Mouse (Mus musculus): Measurements from ENCODE around the gene Nags.

Gene Nags

GRCm38 (mm10) chr11:102145471-102146001 lies at the start of gene Nags:
Gene Nags, plus strand, starts transcription at chr11:102145513.
- no peak for DNase-seq (ENCODE audit: low read depth, low spot score)

DNA sequence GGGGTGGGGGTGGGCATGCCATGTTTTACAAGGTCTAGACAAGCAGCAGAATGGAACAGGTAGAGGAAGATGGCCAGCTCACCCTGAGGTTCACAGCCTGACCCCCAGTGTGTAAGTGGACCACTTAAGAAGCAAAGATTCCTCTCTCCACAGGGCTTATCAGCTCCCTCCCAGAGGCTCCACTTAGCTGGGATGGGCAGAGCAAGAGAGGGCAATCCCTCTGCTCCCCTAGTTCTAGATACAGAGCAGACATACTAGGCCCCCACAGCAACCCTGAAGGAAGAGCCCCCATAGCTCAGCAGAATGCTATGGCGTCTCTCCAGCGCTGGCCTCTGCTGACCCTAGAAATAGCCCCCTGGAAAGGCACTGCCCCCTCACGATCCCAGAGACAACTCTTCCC lies 49.6 kb upstream of the Nags start:
- no peak for DNase-seq (ENCODE audit: low read depth, low spot score)

DNA sequence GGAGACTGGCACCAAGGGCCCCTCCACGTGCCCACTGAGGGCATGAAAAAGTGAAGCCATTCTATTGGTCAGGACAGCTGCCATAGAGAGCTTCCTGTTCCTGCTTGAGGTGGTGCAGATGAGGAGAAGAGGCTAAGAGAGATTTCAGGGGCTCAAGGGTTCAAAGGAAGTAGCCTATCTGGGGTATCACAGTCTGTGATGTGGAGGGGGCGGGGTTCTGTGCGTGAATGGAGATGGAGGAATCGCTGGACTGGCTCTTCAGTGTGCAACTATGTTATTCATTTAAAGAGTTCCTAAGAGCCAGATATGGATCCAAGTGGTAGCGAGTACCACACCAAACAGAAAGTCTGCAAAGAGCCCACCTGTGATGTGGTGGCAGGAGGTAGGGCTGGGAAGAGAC lies 48.9 kb upstream of the Nags start:
- no peak for DNase-seq (ENCODE audit: low read depth, low spot score)

DNA sequence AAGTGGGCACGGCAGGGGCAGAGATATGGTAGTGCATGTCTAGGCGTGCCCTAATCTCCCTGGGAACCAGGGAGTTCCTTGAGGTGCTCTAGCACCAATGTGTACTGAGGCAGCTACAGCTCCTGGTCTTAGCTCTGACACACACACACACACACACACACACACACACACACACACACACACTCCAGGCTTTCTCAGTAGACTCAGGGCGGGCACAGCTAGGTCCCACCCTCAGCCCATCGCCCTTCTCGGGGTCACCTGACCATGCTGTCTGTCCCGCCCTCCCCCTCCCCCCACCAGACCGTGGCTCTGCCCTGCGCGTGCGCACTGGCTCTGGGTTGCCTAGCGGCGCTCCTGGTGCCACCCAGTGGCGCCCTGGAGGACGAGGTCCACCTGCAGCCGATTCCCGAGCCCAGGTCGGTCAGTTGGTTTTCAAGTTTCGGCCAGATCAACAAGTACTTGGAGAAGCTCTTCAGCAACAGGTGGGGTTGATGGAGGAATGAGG lies 48.4 kb upstream of the Nags start:
- DNase-seq (ENCODE audit: low read depth, low spot score): peak; percentile 80

- no peak for DNase-seq (ENCODE audit: low read depth, low spot score)
Observed at GRCm38 (mm10) chr11:102101219-102101618, 44.1 kb upstream of the Nags start, which contains the start of gene Ppy. Gene Ppy, minus strand, starts transcription at chr11:102101319.

DNA sequence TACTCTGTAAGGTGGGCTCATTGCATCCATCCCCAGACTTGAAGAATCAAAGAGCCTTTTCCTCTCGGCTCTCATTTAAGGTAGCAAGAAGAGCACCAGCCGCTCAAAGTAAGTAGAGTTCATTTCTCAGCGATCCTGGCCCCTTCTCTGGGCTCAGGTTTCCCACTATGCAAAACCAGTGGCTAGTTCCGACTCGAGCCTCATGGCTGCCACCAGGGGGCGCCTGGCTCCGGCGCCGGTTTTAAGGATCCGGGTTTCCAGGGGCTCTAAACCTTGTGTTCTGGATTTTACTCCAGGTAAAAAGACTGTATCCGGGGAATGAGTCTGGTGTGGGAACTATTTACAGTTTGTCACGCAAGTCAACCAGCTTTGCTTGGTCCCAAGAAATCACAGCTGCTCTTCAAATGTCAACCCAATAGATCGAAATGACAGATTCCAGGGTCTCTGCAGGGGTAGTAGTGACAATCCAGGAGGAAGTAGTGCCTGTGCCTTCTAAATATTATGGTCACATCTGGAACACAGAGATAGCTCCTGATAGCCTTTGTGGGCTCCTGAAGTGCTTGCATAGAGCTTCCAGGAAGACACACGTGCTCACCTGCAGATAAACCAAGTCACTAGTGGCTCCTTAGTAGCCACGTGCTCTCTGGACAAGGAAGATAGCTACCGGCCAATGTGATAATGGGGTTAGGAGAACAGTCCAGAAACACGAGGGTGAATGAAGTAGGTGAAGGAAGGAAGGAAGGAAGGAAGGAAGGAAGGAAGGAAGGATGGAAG lies 42.6 kb upstream of the Nags start:
- peak; percentile 72 for DNase-seq (ENCODE audit: low read depth, low spot score)

DNA sequence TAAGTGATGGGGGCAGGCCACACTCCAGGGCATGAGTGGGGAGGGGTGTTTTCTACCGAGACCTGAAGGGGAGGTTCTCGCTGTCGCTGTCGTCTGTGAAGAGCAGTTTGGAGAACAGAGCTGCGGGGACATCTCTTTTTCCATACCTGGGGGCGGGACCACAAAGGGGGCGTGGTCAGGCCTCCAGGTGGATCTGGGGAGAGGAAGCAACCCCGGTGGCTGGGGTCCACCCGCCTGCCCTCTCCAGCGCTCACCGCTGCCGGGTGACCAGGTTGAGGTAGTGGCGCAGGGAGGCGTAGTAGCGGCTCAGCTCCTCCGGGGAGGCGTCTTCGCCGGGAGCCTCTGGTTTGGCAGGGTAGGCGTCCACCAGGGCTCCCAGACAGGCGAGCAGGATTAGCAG lies 38.4 kb upstream of the Nags start:
- no peak for DNase-seq (ENCODE audit: low read depth, low spot score)

GRCm38 (mm10) chr11:102107732-102108131 lies 37.6 kb upstream of the Nags start, which contains the start of gene Pyy:
Gene Pyy, minus strand, starts transcription at chr11:102107832.
- no peak for DNase-seq (ENCODE audit: low read depth, low spot score)

DNA sequence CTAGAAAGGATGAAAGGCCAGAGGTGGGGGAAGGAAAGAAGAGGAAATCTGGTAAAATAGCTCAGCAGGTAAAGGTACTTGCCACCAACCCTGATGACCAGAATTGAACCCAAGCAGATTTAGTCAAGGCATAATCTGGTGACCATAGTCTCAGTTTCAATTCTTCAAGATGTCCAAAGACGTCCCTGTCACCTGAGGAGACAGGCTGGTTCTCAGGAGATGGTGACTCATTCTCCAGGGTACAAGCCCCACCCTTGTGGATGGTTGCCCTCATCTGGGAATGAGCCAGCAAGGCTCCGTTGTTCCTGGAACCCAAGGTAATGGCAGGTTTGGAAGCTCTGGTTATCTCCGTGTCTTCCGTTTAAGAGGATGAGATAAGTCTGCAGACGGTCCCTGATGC lies 33.7 kb upstream of the Nags start:
- DNase-seq (ENCODE audit: low read depth, low spot score): no peak

DNA sequence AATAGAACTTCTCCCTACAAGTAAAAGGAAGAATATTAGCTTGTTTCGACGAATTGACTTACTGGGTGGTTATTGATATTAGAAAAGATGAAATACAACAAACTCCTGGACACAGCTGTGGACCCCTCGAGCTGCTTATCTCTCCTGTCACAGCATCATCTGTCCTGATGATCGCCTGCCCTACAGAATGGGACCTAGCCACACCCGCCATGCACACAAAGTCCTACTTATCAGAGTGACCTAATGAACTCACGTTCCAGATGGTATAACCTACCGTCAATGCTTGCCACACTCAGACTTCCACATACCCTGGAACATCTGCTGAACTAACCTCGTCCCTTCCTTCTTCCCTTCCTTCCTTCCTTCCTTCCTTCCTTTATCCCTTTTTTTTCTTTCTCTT lies 29.1 kb upstream of the Nags start:
- no peak for DNase-seq (ENCODE audit: low read depth, low spot score)

GRCm38 (mm10) chr11:102117386-102117785 lies 27.9 kb upstream of the Nags start:
- no peak for DNase-seq (ENCODE audit: low read depth, low spot score)

- no peak for DNase-seq (ENCODE audit: low read depth, low spot score)
Observed at GRCm38 (mm10) chr11:102134516-102134915, 10.8 kb upstream of the Nags start.

GRCm38 (mm10) chr11:102137625-102138446 lies 7.5 kb upstream of the Nags start:
- DNase-seq (ENCODE audit: low read depth, low spot score): no peak

DNA sequence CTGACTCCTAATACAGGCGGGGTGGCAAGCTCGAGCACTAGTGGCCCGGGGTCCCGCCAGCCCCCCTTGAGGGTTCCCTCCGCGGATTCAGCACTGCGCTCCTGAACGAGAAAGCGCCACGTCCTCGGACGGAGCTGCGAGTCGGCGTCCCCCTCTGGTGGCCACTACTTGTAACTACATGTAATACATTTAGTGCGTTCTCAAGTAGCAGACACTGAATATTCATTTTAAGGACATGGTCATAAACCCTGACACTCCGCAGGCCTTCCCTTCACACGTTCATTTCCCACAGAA lies 6.9 kb upstream of the Nags start:
- peak; percentile 80 for DNase-seq (ENCODE audit: low read depth, low spot score)

DNA sequence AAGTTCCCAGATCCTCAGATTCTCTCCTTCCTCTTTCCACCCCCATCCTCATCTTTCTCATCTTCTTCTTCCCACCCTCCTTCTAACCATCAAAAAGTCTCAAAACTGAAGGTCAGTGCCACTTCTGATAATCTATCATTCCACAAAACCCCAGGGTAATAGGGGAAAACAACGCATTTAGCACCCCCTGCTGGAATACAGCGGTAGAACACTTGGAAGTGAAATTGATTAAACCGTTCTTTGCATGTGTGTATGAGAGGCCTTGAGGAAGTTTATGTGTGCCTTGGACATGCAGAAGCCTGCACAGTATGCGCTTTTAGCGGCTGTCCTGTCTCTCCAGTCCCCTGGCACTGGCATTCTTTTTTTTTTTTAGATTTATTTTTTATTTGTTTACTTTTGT lies 4.8 kb upstream of the Nags start:
- peak; percentile 78 for DNase-seq (ENCODE audit: low read depth, low spot score)

- DNase-seq (ENCODE audit: low read depth, low spot score): no peak
Observed at GRCm38 (mm10) chr11:102142355-102142754, 3.0 kb upstream of the Nags start.

DNA sequence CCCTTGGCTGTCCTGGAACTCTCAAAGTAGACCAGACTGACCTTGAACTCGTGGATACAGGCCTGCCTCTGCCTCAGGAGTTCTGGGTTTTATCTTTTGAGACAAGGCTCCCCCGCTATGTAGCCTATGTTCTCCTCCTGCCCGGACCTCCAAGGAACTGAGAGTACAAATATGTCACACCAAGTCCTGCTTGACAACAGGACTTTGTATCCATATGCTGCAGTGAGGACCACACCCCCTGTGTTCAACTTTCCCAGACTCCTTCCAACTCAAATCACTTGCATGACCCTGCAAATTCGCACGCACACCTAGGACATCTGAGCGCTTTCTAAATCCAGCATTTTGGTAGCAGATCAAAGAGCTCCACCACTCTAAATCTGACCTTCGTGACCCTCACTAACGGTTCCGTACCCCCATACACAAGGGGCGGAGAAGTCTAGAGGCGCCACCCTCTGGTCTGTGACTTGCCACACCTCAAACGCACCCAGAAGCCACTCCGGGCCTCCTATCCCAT lies 299 bp upstream of the Nags start:
- no peak for DNase-seq (ENCODE audit: low read depth, low spot score)

DNA sequence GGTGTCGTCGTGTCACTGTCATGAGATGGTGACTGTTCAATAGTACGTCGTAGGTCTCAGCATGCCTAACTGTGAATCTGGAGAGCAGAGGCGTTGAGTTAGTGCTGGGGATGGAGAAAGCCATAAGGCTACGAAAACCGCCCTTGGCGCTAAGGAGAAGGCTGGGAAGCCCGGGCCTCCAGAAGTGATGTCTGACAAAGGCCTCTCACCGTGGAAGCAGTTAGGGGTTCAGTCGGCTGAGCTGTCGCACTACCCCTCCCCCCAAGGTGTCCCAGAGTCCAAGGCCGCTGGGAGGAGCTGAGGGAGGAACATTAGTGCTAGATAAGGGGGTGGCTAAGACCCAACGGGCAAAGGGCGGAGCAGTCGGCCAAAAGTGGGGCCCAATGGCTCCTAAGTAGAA lies 692 bp downstream of the Nags start:
- no peak for DNase-seq (ENCODE audit: low read depth, low spot score)

- no peak for DNase-seq (ENCODE audit: low read depth, low spot score)
Observed at GRCm38 (mm10) chr11:102146531-102146930, 1.2 kb downstream of the Nags start.

DNA sequence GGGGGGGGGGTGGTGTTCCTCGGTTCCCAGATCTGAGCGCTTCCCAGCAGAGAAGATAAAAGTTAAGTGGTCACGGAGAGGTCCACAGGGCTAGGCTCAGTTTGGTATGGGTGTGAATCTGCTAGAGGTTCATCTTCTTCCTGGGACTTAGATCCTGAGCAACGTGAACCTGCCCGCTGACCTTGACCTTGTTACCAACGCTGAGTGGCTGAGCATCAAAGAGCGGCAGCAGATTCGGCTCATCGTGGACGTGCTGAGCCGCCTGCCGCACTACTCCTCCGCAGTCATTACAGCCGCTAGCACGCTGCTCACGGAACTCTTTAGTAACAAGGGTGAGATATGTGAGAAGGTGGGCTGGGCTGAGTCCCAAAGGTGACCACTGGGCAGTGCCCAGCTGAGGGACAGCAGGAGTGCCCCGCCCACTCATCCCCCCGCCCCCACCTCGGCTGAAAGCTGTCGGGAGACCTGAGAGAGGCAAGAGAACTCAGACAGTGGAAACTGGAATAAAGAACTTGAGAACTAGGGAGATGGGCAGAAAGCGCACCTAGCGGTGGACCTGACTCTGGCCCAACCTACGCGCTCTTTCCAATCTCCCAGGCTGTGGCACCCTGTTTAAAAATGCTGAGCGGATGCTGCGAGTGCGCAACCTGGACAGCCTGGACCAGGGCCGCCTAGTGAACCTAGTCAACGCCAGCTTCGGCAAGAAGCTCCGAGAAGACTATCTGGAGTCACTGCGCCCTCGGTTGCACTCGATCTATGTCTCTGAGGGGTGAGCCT lies 2.1 kb downstream of the Nags start:
- no peak for DNase-seq (ENCODE audit: low read depth, low spot score)

DNA sequence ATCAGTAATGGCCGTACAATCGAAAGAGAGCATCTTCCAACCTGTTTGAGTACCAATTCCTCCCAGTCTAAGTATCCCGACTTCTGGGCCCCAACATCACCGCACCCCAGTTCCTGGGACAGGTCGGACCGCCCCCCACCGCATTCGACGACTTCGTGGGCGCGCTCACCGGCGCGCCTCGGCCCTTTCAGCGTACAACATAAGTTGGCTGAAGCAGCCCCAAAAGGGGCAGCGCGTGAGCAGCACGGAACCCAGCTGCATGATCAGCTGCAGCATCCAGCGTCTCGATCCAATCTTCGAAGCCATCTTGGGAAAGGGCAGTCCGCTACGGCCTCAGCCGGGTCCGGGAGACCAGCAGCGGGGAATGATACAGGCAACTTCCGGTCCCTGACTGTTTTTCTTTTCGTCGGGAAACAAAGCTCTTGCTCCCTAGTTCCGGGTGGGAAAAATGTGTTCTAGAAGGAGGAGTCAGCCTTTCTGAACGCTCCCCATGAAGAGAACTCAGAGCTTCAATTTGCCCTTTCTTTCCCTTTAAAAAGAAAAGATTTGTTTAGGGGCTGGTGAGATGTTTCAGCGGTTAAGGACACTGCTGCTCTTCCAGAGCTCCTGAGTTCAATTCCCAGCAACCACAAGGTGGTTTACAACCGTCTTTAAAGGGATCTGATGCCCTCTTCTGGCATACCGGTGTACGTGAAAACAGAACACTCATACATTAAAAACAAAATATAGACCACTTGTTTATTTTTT lies 10.9 kb downstream of the Nags start, which contains the start of gene Tmem101:
Gene Tmem101, minus strand, starts transcription at position 366 of the 747 bp plus-strand sequence.
- peak; percentile 80 for DNase-seq (ENCODE audit: low read depth, low spot score)
